Mouse (Mus musculus): ENCODE measurements at regions not wholly inside any gene's neighbourhood (a gene's known extent, or its start where the extent isn't known, plus 50 kb on each side); places are given as distances from the start of the nearest gene placed in this dataset.

DNA sequence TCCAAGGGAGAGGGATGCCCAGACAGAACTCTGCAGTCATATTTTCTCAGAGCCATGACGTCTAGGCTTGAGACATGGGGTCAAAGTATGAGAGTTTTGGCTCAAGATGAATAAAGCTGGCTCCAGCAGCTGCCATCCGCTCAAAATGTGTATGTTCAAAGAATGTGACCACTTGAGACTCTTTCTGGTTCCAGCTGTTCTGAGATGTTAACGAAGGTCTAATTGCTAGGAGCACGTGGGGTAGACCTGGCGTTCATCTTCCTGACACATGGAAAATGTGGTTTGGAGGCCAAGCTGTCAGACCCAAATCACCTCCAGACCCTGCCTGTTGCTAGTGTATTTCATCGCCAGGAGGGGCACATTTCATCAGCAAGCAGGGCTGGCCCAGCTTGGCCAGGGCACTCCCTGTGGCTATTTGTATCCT lies 58.9 kb upstream of the Ankrd1 start:
- Histone ChIP-seq H3K4me2 (no peak overlapping the region), H3K36me3 (no peaks in the 10 kb centered on the region), H3K4me3 (no peak overlapping the region), H3K9me3 (no peaks in the 10 kb centered on the region), H3K27me3 (peaks cover 12% of the 10 kb centered on the region), H3K27ac (no peak overlapping the region), H3K9ac (no peak overlapping the region), H3K4me1 (no peaks in the 10 kb centered on the region)
- whole genome bisulfite sequencing, result 45% methylated on average over 6 of the region's 6 CpGs
- ATAC-seq (ENCODE audit: insufficient number of reproducible peaks, insufficient read depth, low FRiP score, low TSS enrichment, low read depth), result no peak

GRCm38 (mm10) chr19:36180329-36180728 lies 60.4 kb upstream of the Ankrd1 start:
- Histone ChIP-seq H3K4me1 (no peaks in the 10 kb centered on the region), H3K9ac (no peak overlapping the region), H3K4me3 (no peak overlapping the region), H3K27me3 (peaks cover 12% of the 10 kb centered on the region), H3K27ac (no peak overlapping the region), H3K9me3 (no peaks in the 10 kb centered on the region), H3K36me3 (no peaks in the 10 kb centered on the region), H3K4me2 (no peak overlapping the region)
- 74% methylated on average over 7 of the region's 7 CpGs for WGBS
- no peak for ATAC-seq (ENCODE audit: insufficient number of reproducible peaks, insufficient read depth, low FRiP score, low TSS enrichment, low read depth)

GRCm38 (mm10) chr19:36181535-36181934 lies 61.6 kb upstream of the Ankrd1 start:
- Histone ChIP-seq H3K4me1 (no peaks in the 10 kb centered on the region), H3K9me3 (no peaks in the 10 kb centered on the region), H3K9ac (no peak overlapping the region), H3K4me2 (no peak overlapping the region), H3K27me3 (peaks cover 12% of the 10 kb centered on the region), H3K36me3 (no peaks in the 10 kb centered on the region), H3K27ac (no peak overlapping the region), H3K4me3 (no peak overlapping the region)
- 39% methylated on average over 2 of the region's 2 CpGs for WGBS
- ATAC-seq (ENCODE audit: insufficient number of reproducible peaks, insufficient read depth, low FRiP score, low TSS enrichment, low read depth), result no peak

DNA sequence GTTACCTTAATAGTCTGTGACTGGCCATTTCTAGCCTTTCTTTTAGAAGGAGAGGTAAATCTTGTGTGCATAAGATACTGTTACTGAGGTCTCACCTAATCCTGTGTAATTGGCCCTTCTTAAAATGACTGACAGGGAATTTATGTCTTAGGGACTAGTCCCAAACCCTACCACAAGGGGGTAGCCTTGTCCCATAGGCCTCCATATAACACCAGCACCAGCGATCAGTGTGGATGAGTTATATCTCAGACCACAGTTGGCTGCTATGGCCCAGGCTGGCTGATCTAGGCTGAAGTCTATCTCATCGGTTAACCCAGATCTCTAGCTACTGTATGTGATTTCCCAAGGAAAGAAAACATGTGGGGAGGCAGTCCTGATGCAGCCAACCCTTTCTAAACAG lies 63.2 kb upstream of the Ankrd1 start:
- WGBS, result 25% methylated on average over 2 of the region's 2 CpGs

DNA sequence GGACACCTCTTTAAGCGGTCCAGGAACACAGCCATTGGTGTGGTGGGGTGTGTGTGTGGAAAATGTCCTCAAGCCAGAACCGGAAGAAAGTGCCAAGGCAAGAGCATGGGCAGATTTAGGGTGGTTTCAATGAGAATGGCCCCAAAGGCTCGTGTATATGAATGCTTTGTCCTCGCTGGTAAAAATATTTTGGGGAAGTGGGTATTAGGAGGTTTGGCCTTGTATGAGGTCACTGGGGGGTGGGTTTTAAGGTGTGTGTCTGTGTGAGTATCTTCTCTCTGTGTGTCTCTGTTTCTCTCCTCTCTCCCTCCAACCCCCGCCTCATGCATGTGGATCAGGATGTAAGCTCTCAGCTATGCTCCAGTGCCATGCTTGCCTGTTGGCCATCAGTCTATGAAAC lies 69.8 kb upstream of the Ankrd1 start:
- no peak for ATAC-seq (ENCODE audit: insufficient number of reproducible peaks, insufficient read depth, low FRiP score, low TSS enrichment, low read depth)
- 88% methylated on average over 5 of the region's 5 CpGs for WGBS
- Histone ChIP-seq H3K4me3 (no peak overlapping the region), H3K4me1 (no peaks in the 10 kb centered on the region), H3K9ac (no peak overlapping the region), H3K27me3 (no peaks in the 10 kb centered on the region), H3K36me3 (no peaks in the 10 kb centered on the region), H3K27ac (no peak overlapping the region), H3K9me3 (no peaks in the 10 kb centered on the region), H3K4me2 (no peak overlapping the region)

More for the DNA sequence above, 63.2 kb upstream of the Ankrd1 start:
- no peak overlapping the region for H3K27ac ChIP-seq
- no peaks in the 10 kb centered on the region for H3K36me3 ChIP-seq
- H3K9ac ChIP-seq, result no peak overlapping the region
- no peak overlapping the region for H3K4me2 ChIP-seq
- ATAC-seq (ENCODE audit: insufficient number of reproducible peaks, insufficient read depth, low FRiP score, low TSS enrichment, low read depth), result no peak
- no peaks in the 10 kb centered on the region for H3K4me1 ChIP-seq
- H3K9me3 ChIP-seq, result no peaks in the 10 kb centered on the region
- H3K4me3 ChIP-seq, result no peak overlapping the region
- peaks cover 12% of the 10 kb centered on the region for H3K27me3 ChIP-seq

DNA sequence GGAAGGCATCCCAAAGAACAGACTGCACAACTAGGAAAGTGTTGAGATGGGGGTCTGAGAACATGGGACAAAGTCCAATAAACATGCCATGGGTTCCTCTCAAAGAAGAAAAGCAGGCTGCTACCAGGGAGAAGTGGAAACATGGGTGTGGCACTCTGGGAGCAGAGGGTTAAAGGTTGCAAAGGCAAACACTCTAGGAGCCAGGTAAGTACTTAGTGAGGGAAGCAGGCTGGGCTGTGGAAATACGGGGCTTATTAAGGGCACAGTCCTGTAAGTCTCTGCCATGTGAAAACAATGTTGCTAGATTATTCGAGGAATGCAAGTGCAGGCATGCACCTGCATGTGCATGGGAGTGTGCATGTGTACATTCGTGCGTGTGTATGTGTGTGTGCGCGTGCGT lies 71.7 kb upstream of the Ankrd1 start:
- H3K9ac ChIP-seq, result no peak overlapping the region
- no peak overlapping the region for H3K4me2 ChIP-seq
- no peak overlapping the region for H3K4me3 ChIP-seq
- no peak for ATAC-seq (ENCODE audit: insufficient number of reproducible peaks, insufficient read depth, low FRiP score, low TSS enrichment, low read depth)
- H3K9me3 ChIP-seq, result no peaks in the 10 kb centered on the region
- WGBS, result 90% methylated on average over 7 of the region's 7 CpGs
- H3K36me3 ChIP-seq, result no peaks in the 10 kb centered on the region
- no peaks in the 10 kb centered on the region for H3K4me1 ChIP-seq
- H3K27me3 ChIP-seq, result no peaks in the 10 kb centered on the region
- no peak overlapping the region for H3K27ac ChIP-seq

DNA sequence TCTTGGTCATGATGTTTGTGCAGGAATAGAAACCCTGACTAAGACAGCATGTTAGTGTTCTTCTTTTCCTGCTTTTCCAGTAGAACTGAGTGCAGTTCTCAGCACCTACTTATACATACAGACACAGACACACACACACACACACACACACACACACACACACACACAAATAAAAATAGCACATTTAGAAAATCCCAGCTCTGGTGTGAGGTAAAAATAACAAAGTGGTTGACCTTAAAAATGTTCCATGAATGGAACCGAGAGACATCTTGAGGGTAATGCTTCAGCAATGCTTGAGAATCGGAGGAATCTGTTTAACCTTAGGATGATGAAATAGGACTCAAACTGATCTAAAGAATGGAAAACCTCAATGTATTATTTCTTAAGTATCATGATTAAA lies 84.4 kb upstream of the Ankrd1 start:
- Histone ChIP-seq H3K4me3 (no peak overlapping the region), H3K9me3 (no peaks in the 10 kb centered on the region), H3K36me3 (no peaks in the 10 kb centered on the region), H3K4me2 (no peak overlapping the region), H3K27me3 (no peaks in the 10 kb centered on the region), H3K4me1 (peaks cover 18% of the 10 kb centered on the region), H3K27ac (no peak overlapping the region), H3K9ac (no peak overlapping the region)
- ATAC-seq (ENCODE audit: insufficient number of reproducible peaks, insufficient read depth, low FRiP score, low TSS enrichment, low read depth), result no peak
- 89% methylated on average over 2 of the region's 2 CpGs for WGBS

DNA sequence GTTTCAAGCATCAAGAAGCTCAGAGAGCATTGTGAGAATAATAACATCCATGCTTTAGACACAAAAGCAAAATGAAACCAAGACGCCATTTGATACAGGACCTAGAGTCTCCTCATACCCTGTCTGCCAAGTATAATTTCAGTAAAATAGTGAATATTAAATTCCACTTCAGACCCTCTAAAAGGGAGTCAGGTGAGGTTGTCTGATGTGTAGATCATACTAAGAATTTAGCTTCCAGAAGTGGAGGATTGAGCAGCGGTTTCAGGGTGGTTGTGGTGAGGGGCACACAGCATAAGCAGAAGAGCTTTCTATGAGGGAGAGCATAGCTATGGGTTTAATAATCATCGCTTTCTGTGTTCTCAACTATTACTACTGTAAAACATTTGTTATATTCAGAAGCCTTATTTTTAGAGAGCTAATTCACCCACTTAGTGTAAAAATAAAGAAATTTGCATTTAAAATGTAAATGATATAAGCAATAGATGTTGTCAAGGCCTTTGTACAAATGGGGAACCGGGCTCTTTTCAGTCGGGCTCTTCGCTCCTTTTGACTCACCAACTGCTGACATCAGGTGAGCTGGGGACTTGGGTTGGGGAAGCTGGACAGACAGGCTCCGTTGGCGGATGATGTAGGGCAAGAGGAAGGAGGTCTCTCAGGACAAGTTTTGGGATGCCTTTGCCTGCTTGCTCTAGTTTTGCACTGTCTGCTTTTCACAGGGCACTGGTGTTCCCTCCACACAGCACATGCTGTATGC lies 85.2 kb upstream of the Ankrd1 start:
- ATAC-seq (ENCODE audit: insufficient number of reproducible peaks, insufficient read depth, low FRiP score, low TSS enrichment, low read depth), result no peak
- no peaks in the 10 kb centered on the region for H3K27me3 ChIP-seq
- H3K9me3 ChIP-seq, result no peaks in the 10 kb centered on the region
- H3K27ac ChIP-seq, result no peak overlapping the region
- no peak overlapping the region for H3K4me2 ChIP-seq
- H3K36me3 ChIP-seq, result no peaks in the 10 kb centered on the region
- H3K4me1 ChIP-seq, result peaks cover 18% of the 10 kb centered on the region
- H3K4me3 ChIP-seq, result no peak overlapping the region
- H3K9ac ChIP-seq, result no peak overlapping the region
- WGBS, result 92% methylated on average over 8 of the region's 8 CpGs

DNA sequence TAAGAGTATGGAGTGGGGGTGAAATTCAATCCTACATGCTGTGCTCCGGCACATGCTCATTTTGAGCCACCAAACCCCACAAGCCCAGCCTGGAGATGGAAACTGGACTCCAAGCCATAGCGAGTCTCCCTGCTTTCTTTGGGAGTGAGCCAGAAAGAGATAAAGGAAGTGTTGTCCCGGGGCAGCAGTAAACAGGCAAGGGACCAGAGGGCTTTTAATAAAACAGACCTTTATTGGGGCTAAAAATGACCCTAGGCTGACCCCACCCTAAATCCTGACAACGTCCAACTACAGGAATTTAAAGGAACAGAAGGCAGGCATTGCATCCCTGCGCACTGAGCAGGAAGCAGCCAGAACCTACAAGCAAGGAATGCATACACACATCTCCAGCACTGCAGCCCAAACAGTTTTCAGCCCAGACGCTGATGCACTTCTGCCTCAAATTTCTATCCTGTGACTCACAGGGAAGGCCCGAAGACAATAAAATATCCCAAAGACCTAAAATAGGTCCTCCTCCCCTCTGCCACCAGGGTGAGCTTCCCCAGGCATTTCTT lies 87.9 kb upstream of the Ankrd1 start:
- WGBS, result 15% methylated on average over 7 of the region's 7 CpGs
- ATAC-seq (ENCODE audit: insufficient number of reproducible peaks, insufficient read depth, low FRiP score, low TSS enrichment, low read depth), result 0 out of 2 replicates have a peak, but pooled peaks have one; percentile 15
- H3K36me3 ChIP-seq, result no peaks in the 10 kb centered on the region
- peak overlapping the region; percentile 35; the same call in 1 of the 2 replicates for H3K27ac ChIP-seq
- H3K4me2 ChIP-seq, result no peak overlapping the region
- no peaks in the 10 kb centered on the region for H3K9me3 ChIP-seq
- H3K27me3 ChIP-seq, result no peaks in the 10 kb centered on the region
- no peak overlapping the region for H3K4me3 ChIP-seq
- H3K4me1 ChIP-seq, result peaks cover 18% of the 10 kb centered on the region
- H3K9ac ChIP-seq, result no peak overlapping the region

DNA sequence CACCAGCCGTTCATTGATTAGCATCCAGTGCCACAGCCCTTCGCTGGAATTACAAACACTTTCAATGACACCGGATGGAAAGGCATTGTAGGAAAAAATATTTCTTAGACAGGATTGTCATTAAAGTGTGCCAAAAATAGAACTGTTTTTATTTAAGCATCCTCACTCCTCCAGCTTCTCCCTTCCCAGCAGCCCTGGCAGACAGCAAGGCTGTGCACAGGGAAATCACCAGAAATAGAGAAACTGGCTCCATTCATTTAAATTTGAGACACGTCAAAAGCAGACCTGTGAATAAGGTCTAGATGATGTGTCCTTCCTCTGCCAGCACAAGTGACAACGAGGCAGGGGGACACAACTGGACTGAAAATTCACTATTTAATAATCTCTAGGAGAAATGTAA lies 88.5 kb upstream of the Ankrd1 start:
- Histone ChIP-seq H3K36me3 (no peaks in the 10 kb centered on the region), H3K4me2 (no peak overlapping the region), H3K4me1 (peaks cover 22% of the 10 kb centered on the region), H3K9ac (no peak overlapping the region), H3K27me3 (no peaks in the 10 kb centered on the region), H3K9me3 (no peaks in the 10 kb centered on the region), H3K27ac (0 out of 2 replicates have a peak overlapping the region, but pooled peaks have one; percentile 35), H3K4me3 (no peak overlapping the region)
- no peak for ATAC-seq (ENCODE audit: insufficient number of reproducible peaks, insufficient read depth, low FRiP score, low TSS enrichment, low read depth)
- WGBS, result 58% methylated on average over 5 of the region's 5 CpGs

DNA sequence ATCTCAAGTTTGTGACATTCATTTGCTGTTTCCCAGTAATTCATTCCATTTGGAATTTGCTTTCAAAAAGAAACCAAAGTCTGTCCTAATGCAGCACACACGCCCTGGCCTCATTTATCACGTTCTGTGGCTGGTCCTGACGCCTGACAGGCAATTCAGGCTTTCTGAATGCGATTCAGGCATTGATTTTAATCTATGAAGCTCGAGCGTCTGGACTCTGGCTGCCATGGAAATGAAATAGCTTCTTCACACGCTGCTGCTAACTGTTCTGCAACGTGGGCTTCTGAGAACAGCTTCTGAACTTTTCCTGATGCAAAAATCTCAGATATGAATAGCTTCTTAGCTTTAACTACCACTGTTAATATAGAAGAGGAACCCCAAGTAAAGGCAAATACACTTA lies 93.6 kb upstream of the Ankrd1 start:
- Histone ChIP-seq H3K4me1 (peaks cover 23% of the 10 kb centered on the region), H3K4me2 (no peak overlapping the region), H3K9me3 (no peaks in the 10 kb centered on the region), H3K36me3 (no peaks in the 10 kb centered on the region), H3K4me3 (no peak overlapping the region), H3K27me3 (no peaks in the 10 kb centered on the region), H3K27ac (no peak overlapping the region), H3K9ac (no peak overlapping the region)
- no peak for ATAC-seq (ENCODE audit: insufficient number of reproducible peaks, insufficient read depth, low FRiP score, low TSS enrichment, low read depth)
- WGBS, result 39% methylated on average over 8 of the region's 8 CpGs

DNA sequence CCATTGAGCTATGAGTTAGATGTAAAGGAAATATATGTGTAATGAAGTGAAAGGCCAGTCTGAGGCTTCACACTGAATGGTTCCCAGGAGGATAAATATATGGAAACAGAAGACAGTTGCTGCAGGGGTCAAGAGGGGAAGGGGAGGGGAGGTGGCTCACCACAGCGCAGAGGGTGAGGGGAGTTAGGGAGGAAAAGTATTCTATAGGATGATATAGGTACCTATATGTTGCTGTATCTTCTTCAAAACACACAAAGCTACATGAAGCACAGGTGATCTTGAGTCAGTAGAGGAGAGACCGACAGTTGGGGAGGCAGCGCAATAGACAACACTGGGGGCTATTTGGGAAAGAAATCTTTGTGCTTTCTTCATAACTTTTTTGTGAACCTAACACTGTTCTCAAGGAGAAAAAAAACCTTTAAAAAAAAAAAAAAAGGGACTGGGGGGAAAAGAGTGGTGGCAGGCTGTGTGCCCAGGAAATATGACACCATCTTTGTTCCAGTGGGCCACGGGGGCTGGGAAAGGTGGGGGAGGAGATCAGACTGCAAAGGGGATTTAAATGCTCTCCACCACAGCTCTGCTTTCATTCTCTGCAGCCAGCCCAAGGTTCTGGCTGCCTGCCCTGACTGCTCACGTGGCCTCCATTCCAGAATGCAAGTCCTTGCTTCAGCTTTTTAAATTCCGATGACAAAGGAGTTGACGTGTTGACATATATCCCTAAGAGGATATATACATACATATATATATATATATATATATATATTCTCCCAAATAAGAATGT lies 94.5 kb upstream of the Ankrd1 start:
- H3K27ac ChIP-seq, result peak overlapping the region; percentile 51; the same call in 1 of the 2 replicates
- H3K4me2 ChIP-seq, result peak overlapping the region; percentile 31
- H3K4me1 ChIP-seq, result peaks cover 21% of the 10 kb centered on the region
- WGBS, result 15% methylated on average over 7 of the region's 7 CpGs
- ATAC-seq (ENCODE audit: insufficient number of reproducible peaks, insufficient read depth, low FRiP score, low TSS enrichment, low read depth), result peak; percentile 82
- no peaks in the 10 kb centered on the region for H3K36me3 ChIP-seq
- H3K9ac ChIP-seq, result no peak overlapping the region
- H3K4me3 ChIP-seq, result no peak overlapping the region
- no peaks in the 10 kb centered on the region for H3K9me3 ChIP-seq
- no peaks in the 10 kb centered on the region for H3K27me3 ChIP-seq
